Mouse (Mus musculus) kidney, embryonic 14.5 days (tissue): Measurements from ENCODE around the gene Mospd3. TPM values are rescaled to one million over a fixed set of nuclear protein-coding genes. Genes with fewer than 3 reads are reported as not detected.

ENCODE experiments used
- ATAC-seq: fragments of 200-750 bp; cut with Nextera tagmentation; 2 replicates; pipeline ENCODE4 v1.8.0; 2017; ENCODE audit warnings: moderate number of reproducible peaks, mild to moderate bottlenecking, moderate TSS enrichment, moderate library complexity; ENCODE audit not compliant: low FRiP score, low TSS enrichment
- H3K27ac ChIP-seq: fragments of 300-500 bp; sonication (generic); 2 replicates; pipeline ENCODE4 v1.5.1; 2014; ENCODE audit warnings: low read depth, mild to moderate bottlenecking, low read length, moderate library complexity, mixed read lengths
- H3K27me3 ChIP-seq: fragments of 300-500 bp; sonication (generic); 2 replicates; pipeline ENCODE4 v1.6.1; 2014; ENCODE audit warnings: mild to moderate bottlenecking, low read length; ENCODE audit not compliant: control insufficient read depth, insufficient read depth
- H3K36me3 ChIP-seq: fragments of 300-500 bp; sonication (generic); 2 replicates; pipeline ENCODE4 v1.6.1; 2014; ENCODE audit warnings: low read length, mixed read lengths; ENCODE audit not compliant: control insufficient read depth, insufficient read depth
- H3K4me1 ChIP-seq: fragments of 300-500 bp; sonication (generic); 2 replicates; pipeline ENCODE4 v1.6.1; 2014; ENCODE audit warnings: low read length, mixed read lengths; ENCODE audit not compliant: control insufficient read depth, insufficient read depth
- H3K4me2 ChIP-seq: fragments of 300-500 bp; sonication (generic); replicated peaks from 2 replicates; pipeline ENCODE4 v1.6.1; 2014; ENCODE audit warnings: low read depth, mild to moderate bottlenecking, low read length
- H3K4me3 ChIP-seq: fragments of 300-500 bp; sonication (generic); 2 replicates; pipeline ENCODE4 v1.5.1; 2014; ENCODE audit warnings: mild to moderate bottlenecking, low read length
- H3K9ac ChIP-seq: fragments of 300-500 bp; sonication (generic); 2 replicates; pipeline ENCODE4 v1.6.1; 2014; ENCODE audit warnings: low read depth, mild to moderate bottlenecking, low read length, moderate library complexity
- H3K9me3 ChIP-seq: fragments of 300-500 bp; sonication (generic); 2 replicates; pipeline ENCODE4 v1.6.1; 2016; ENCODE audit warnings: low read length; ENCODE audit not compliant: control insufficient read depth
- WGBS: fragments of 180-500 bp; shearing (Covaris S2); extraction: QIAGEN DNeasy Blood & Tissue Kit; methylation state at CpG from one replicate; pipeline ENCODE4 v1.1.7; 2014; 5-methylcytosine and 5-hydroxymethylcytosine counted together
- polyA plus RNA-seq: library from polyadenylated mRNA; unstranded; fragments of >200 nt; fragmentation: Nextera tagmentation; extraction: Ambion mirVana; gene quantifications from 2 replicates; pipeline ENCODE4 v1.2.1, GENCODE M21; 2014

Mospd3 gene
- polyA plus RNA-seq, 1 experiment from 2014 or later, result 27.6 TPM

DNA sequence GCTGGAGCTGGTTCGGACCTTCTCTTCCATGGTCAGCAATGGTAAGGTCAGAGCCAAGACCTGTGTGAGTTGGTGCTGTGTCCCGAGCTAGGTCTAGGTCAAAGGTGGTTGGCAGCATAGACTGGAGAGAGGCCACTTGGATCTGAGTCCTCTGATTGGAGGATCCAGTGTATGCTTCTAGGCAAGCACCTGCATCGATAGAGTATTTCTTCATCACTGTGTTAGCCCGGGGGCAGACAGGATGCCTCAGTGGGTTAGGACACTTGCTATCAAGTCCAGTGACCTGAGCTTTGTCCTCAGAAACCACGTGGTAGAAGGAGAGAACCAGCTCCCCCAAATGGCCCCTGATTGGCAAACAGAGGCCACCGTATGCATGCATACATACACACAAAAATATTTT, 20.6 kb downstream of the Mospd3 start:
- ATAC-seq, result no peak
- Histone ChIP-seq H3K4me3 (no peak overlapping the region), H3K27me3 (peaks cover 8% of the 10 kb centered on the region), H3K9me3 (no peaks in the 10 kb centered on the region), H3K27ac (no peak overlapping the region), H3K9ac (no peak overlapping the region), H3K36me3 (no peaks in the 10 kb centered on the region), H3K4me2 (no peak overlapping the region), H3K4me1 (0 out of 2 replicates have a peak, but pooled peaks cover 4% of the 10 kb centered on the region)
- WGBS, result 79% methylated on average over 6 of the region's 6 CpGs

DNA sequence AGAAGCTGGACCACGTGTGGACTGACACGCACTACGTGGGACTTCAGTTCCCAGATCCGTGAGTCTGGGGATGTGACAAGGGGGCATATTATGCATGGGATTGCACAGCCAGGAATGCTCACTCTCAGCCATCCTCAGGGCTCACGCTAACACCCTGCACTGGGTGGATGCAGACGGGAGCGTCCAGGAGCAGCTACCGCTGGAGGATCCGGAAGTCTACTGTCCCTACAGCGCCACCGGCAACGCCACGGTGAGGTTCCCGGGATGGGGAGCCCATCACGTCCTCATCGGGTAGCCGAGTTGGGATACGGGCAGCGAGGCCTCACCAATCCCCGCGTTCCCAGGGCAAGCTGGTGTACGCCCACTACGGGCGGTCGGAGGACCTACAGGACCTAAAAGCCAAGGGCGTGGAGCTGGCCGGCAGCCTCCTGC, 26.4 kb downstream of the Mospd3 start:
- peaks cover 3% of the 10 kb centered on the region; the same call in 1 of the 2 replicates for H3K27me3 ChIP-seq
- no peaks in the 10 kb centered on the region for H3K4me1 ChIP-seq
- 6% methylated on average over 27 of the region's 27 CpGs for WGBS
- H3K9me3 ChIP-seq, result peaks cover 2% of the 10 kb centered on the region; the same call in 1 of the 2 replicates
- H3K4me2 ChIP-seq, result peak overlapping the region; percentile 51
- peak; percentile 74 for ATAC-seq
- H3K4me3 ChIP-seq, result peak overlapping the region; percentile 28; the same call in 1 of the 2 replicates
- H3K9ac ChIP-seq, result peak overlapping the region; percentile 47
- H3K36me3 ChIP-seq, result no peaks in the 10 kb centered on the region
- no peak overlapping the region for H3K27ac ChIP-seq

DNA sequence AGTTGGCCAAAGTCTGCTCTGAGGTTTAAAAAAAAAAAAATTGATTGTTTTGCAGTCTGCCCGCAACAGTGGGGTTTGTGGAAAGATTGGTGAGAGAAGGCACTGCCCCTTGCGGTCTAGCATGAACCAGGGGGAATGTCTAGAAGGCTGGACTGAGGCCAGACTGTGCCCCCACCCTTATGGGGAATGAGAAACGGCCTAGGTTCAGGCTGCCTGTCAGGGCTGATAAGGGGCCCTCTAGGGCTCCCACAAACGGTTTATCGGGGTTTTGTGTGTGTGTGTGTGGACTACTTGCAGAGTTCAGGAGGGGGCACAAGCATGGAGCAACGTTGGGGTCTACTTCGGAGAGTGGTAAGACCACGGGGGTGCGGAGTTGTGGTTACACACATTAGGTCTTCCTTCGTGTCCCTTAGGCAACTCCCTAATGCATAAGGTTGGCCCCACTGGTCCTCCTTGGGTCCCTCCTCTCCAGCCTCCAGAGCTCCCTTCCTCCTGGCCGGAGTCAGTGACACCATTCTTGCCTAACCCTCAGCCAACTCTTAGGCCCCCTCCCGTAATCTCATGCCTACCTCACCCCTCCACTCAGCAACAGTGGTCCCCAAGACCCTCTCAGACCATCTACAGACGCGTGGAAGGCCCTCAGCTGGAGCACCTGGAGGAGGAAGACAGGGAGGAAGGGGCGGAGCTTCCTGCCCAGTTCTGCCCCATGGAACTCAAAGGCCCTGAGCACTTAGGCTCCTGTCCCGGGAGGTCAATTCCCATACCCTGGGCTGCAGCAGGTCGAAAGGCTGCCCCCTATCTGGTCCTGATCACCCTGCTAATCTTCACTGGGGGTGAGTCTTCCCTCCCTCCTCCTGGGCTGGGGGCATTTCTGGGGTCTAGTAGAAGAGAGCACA, 29.9 kb downstream of the Mospd3 start:
- H3K4me2 ChIP-seq, result no peak overlapping the region
- peaks cover 2% of the 10 kb centered on the region; the same call in 1 of the 2 replicates for H3K9me3 ChIP-seq
- H3K27me3 ChIP-seq, result peaks cover 3% of the 10 kb centered on the region; the same call in 1 of the 2 replicates
- no peaks in the 10 kb centered on the region for H3K36me3 ChIP-seq
- H3K4me1 ChIP-seq, result no peaks in the 10 kb centered on the region
- H3K27ac ChIP-seq, result no peak overlapping the region
- H3K9ac ChIP-seq, result no peak overlapping the region
- WGBS, result 77% methylated on average over 17 of the region's 17 CpGs
- ATAC-seq, result no peak
- H3K4me3 ChIP-seq, result no peak overlapping the region

DNA sequence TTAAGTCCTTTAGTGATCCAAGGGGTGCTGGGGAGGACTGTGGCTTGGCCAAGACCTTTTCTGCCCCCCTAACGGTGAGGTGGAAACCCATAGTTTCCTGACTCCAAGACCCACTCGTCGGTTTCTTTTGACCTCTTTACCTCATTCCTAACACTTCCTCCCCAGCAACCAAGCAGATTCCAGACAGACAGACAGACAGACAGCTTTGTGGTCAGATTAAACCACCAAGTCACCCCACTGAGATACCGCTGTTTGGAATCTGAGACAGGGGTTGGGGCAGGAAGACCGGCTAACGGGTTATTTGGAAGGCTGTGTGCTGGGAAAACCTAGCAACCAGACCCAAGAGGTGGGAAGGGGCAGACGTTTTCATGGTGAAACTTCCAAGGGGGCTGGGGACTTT, 30.7 kb downstream of the Mospd3 start:
- peaks cover 3% of the 10 kb centered on the region; the same call in 1 of the 2 replicates for H3K27me3 ChIP-seq
- H3K4me1 ChIP-seq, result no peaks in the 10 kb centered on the region
- H3K36me3 ChIP-seq, result no peaks in the 10 kb centered on the region
- H3K27ac ChIP-seq, result no peak overlapping the region
- peaks cover 2% of the 10 kb centered on the region; the same call in 1 of the 2 replicates for H3K9me3 ChIP-seq
- 49% methylated on average over 7 of the region's 7 CpGs for WGBS
- ATAC-seq, result no peak
- no peak overlapping the region for H3K4me2 ChIP-seq
- H3K4me3 ChIP-seq, result no peak overlapping the region
- H3K9ac ChIP-seq, result no peak overlapping the region

DNA sequence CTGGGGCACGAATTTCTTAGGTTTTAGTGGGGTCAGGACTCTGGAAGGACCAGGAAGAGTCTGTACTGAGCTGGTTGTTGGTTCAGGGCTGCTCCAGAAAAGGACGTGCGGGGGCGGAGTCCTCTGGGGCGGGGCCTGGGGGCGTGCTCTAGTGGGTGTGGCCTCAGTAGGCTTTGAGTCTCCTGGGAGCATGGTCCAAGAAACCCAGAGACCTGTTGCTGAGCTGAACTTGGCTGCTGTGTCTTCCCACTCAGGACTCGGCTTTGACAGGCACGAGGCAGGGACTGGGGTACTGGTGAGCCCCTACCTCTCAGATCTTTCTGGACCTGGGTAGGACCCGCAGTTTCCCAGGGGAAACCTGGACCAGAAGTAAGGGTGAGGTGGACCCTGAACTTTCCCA, 31.2 kb downstream of the Mospd3 start, which contains the start of gene Tfr2:
Gene Tfr2 (plus strand): TSS at position 176 of the 400 bp plus-strand sequence.
- H3K27ac ChIP-seq, result no peak within 1 kb of the TSS
- peaks cover 3% of the 10 kb centered on the region; the same call in 1 of the 2 replicates for H3K27me3 ChIP-seq
- no peak within 1 kb of the TSS for H3K9ac ChIP-seq
- H3K4me3 ChIP-seq, result no peak within 1 kb of the TSS
- no peaks in the 10 kb centered on the region for H3K9me3 ChIP-seq
- H3K36me3 ChIP-seq, result no peaks in the 10 kb centered on the region
- 30% methylated on average over 9 of the region's 9 CpGs for WGBS
- ATAC-seq, result no peak
- H3K4me1 ChIP-seq, result no peaks in the 10 kb centered on the region
- no peak within 1 kb of the TSS for H3K4me2 ChIP-seq

DNA sequence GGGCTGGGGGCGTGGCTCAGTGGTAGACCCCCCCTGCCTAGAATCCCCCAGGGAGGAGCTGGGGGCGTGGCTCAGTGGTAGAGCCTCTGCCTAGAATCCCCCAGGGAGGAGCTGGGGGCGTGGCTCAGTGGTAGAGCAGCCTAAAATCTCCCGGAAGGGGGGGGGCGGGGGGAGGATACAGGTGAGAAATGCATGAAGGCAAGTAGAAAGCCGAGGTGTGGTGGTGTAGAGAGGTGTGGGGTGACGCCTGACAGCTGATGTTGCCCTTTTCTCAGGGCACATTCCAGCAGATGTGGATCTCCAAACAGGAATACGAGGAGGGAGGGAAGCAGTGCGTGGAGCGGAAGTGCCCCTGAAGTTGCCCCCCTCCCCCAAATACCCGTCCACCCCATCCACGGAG, 31.8 kb downstream of the Mospd3 start:
- no peaks in the 10 kb centered on the region for H3K36me3 ChIP-seq
- no peak overlapping the region for H3K4me2 ChIP-seq
- H3K9me3 ChIP-seq, result no peaks in the 10 kb centered on the region
- H3K4me3 ChIP-seq, result no peak overlapping the region
- no peak; the same call in 1 of the 2 replicates for ATAC-seq
- H3K9ac ChIP-seq, result no peak overlapping the region
- no peaks in the 10 kb centered on the region; the same call in 1 of the 2 replicates for H3K27me3 ChIP-seq
- H3K4me1 ChIP-seq, result no peaks in the 10 kb centered on the region
- H3K27ac ChIP-seq, result no peak overlapping the region
- 68% methylated on average over 12 of the region's 12 CpGs for WGBS

DNA sequence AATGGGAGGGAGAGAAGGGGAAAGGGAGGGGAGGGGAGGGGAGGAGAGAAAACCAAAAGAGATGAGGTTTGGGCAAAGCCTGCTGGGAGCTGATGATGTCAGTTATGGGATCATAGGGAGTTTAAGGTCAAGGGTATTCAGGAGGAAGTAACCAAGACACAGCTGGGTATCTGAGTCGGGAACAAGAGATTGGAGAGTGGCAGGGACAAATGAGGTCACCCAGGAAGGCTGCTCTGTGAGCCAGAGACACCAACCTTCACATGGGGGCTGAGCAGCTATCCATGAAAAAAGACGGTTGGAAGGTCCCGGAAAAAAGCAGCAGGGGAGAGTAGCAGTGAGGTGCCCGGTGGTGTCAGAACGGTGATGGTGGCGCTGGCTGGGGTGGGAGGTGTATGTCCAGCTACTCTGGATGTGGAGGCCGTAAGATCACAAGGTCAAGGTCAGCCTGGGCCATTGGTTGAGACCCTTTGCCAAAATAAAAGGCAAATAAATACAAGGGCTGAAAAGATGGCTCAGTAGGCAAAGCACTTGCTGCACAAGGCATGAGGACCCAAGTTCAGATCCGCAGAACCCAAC, 32.5 kb downstream of the Mospd3 start:
- no peak for ATAC-seq
- Histone ChIP-seq H3K4me1 (no peaks in the 10 kb centered on the region), H3K4me2 (no peak overlapping the region), H3K4me3 (no peak overlapping the region), H3K27me3 (no peaks in the 10 kb centered on the region), H3K9ac (no peak overlapping the region), H3K27ac (no peak overlapping the region), H3K36me3 (no peaks in the 10 kb centered on the region), H3K9me3 (no peaks in the 10 kb centered on the region)
- WGBS, result 79% methylated on average over 8 of the region's 8 CpGs

DNA sequence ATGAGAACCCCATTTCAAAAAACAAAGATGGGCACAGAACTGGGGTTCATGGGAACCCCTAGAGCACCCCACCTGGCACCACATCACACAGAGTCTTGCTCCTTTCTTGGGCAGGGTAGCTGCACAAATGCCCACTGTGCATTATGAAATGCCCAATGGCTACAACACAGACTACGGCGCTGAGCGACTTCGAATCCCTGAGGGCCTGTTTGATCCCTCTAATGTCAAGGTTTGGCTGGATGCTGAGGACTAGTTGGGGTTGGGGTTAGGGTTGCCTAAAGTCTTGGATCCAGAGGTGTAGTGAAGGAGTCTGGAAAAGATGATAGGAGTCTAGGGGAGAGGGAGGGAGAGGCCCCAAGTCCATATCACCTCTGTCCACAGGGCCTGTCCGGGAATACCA, 34.4 kb downstream of the Mospd3 start:
- no peak for ATAC-seq
- Histone ChIP-seq H3K4me3 (no peak overlapping the region), H3K4me1 (no peaks in the 10 kb centered on the region), H3K27me3 (no peaks in the 10 kb centered on the region), H3K9me3 (no peaks in the 10 kb centered on the region), H3K27ac (no peak overlapping the region), H3K9ac (no peak overlapping the region), H3K36me3 (no peaks in the 10 kb centered on the region), H3K4me2 (no peak overlapping the region)
- WGBS, result 96% methylated on average over 5 of the region's 5 CpGs

DNA sequence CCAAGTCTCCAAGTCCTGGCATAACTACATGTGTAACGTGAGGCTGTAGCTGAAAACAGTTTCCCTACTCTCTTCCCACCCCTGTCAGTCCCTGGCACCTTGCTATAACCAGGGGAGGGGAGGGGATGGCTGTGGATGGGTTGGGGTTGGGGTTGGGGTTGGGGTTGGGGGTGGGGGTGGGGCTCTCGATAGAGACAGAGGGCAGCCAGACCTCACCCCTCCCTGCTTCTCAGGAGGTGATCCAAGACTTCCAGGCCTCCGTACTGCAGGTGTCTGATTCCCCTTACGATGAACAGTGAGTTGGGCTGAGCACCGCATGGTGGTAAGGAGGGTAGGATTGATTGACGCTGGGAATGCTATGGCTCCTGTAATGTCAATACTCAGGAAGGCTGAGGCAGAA, 35.1 kb downstream of the Mospd3 start:
- Histone ChIP-seq H3K4me3 (no peak overlapping the region), H3K4me2 (no peak overlapping the region), H3K9me3 (no peaks in the 10 kb centered on the region), H3K9ac (no peak overlapping the region), H3K4me1 (no peaks in the 10 kb centered on the region), H3K27ac (no peak overlapping the region), H3K27me3 (no peaks in the 10 kb centered on the region), H3K36me3 (no peaks in the 10 kb centered on the region)
- WGBS, result 69% methylated on average over 6 of the region's 6 CpGs
- ATAC-seq, result no peak
